Mouse (Mus musculus): Measurements from ENCODE around the gene Mesp1. TPM values are rescaled to one million over a fixed set of nuclear protein-coding genes. Genes with fewer than 3 reads are reported as not detected.
"Not testable (repeated sequence)": the region's sequence is repeated elsewhere in the genome, so short reads cannot be mapped to it uniquely, and the experiment has no call there.

Gene Mesp1
- total RNA-seq, 2 experiments from 2014 or later, result not detected

GRCm38 (mm10) chr7:79792635-79793421 lies 760 bp downstream of the Mesp1 start:
- intact Hi-C loops (cut with DNase I), result no loop called here
- DNase-seq, result no peak

- intact Hi-C loops (cut with DNase I), result not testable (repeated sequence)
Measured at GRCm38 (mm10) chr7:79789812-79790211, 3.8 kb downstream of the Mesp1 start.

GRCm38 (mm10) chr7:79786295-79786694 lies 7.3 kb downstream of the Mesp1 start:
- intact Hi-C loops (cut with DNase I), result no loop called here
- peak in 1 of 2 experiments; percentile 38 for DNase-seq

More at GRCm38 (mm10) chr7:79789812-79790211, 3.8 kb downstream of the Mesp1 start:
- not testable (repeated sequence) for DNase-seq

GRCm38 (mm10) chr7:79782516-79782855 lies 11.1 kb downstream of the Mesp1 start:
- DNase-seq, result no peak
- intact Hi-C loops (cut with DNase I), result no loop called here

GRCm38 (mm10) chr7:79781826-79782515 lies 11.6 kb downstream of the Mesp1 start:
- DNase-seq, result peak in 1 of 2 experiments; percentile 4
- intact Hi-C loops (cut with DNase I), result no loop called here

- peak; percentile 50 to 62 for DNase-seq
- intact Hi-C loops (cut with DNase I), result no loop called here
Measured at GRCm38 (mm10) chr7:79780647-79781626, 12.7 kb downstream of the Mesp1 start.

- intact Hi-C loops (cut with DNase I), result no loop called here
- no peak for DNase-seq
Measured at GRCm38 (mm10) chr7:79771561-79772512, 21.8 kb downstream of the Mesp1 start.

GRCm38 (mm10) chr7:79769664-79770063 lies 23.9 kb downstream of the Mesp1 start:
- intact Hi-C loops (cut with DNase I), result no loop called here
- DNase-seq, result peak in 1 of 2 experiments; percentile 1

GRCm38 (mm10) chr7:79765991-79766390 lies 27.6 kb downstream of the Mesp1 start:
- DNase-seq, result no peak
- intact Hi-C loops (cut with DNase I), result no loop called here

- intact Hi-C loops (cut with DNase I), result no loop called here
- DNase-seq, result no peak
Measured at GRCm38 (mm10) chr7:79762106-79762505, 31.5 kb downstream of the Mesp1 start.

GRCm38 (mm10) chr7:79761124-79761876 lies 32.3 kb downstream of the Mesp1 start:
- no peak for DNase-seq
- intact Hi-C loops (cut with DNase I), result no loop called here

GRCm38 (mm10) chr7:79759766-79760165 lies 33.8 kb downstream of the Mesp1 start:
- DNase-seq, result no peak
- intact Hi-C loops (cut with DNase I), result no loop called here

GRCm38 (mm10) chr7:79758176-79758575 lies 35.4 kb downstream of the Mesp1 start:
- DNase-seq, result no peak
- intact Hi-C loops (cut with DNase I), result no loop called here

GRCm38 (mm10) chr7:79756334-79756733 lies 37.3 kb downstream of the Mesp1 start:
- intact Hi-C loops (cut with DNase I), result no loop called here
- DNase-seq, result no peak

GRCm38 (mm10) chr7:79749511-79749910 lies 44.1 kb downstream of the Mesp1 start:
- intact Hi-C loops (cut with DNase I), result no loop called here
- no peak for DNase-seq

- intact Hi-C loops (cut with DNase I), result no loop called here
- DNase-seq, result no peak
Measured at GRCm38 (mm10) chr7:79747659-79748058, 45.9 kb downstream of the Mesp1 start.

GRCm38 (mm10) chr7:79744585-79744984 lies 49.0 kb downstream of the Mesp1 start:
- intact Hi-C loops (cut with DNase I), result no loop called here
- DNase-seq, result no peak

GRCm38 (mm10) chr7:79744051-79744450 lies 49.5 kb downstream of the Mesp1 start:
- intact Hi-C loops (cut with DNase I), result no loop called here
- DNase-seq, result no peak
